Mouse (Mus musculus): ENCODE results near the gene Cntnap5a.

DNA sequence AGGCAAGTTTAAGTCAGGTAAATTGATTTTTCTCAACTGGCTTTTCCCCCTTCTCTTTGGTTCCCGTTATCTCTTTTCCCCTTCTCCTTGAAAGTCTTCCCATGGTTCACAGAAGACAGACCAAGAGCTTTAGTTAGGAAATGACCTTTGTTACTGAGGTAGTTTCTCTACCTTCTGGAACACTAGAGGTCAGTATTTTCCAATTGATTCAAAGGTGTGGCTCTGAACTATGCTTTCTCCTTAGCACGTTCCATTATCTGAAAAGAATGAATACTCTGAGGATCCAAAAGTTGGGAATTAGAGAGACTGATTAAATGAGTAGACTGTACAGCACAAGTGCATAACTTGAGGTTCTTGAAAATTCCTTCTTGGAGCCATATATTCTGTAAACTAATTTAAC, 1.9 kb downstream of the Cntnap5a start:
- TF ChIP-seq CTCF (IDR thresholded peaks at IDR 0.05; ENCODE audit: low read depth) (no peak), EP300 (IDR thresholded peaks at IDR 0.05; ENCODE audit: low read depth) (no peak)
